Mouse (Mus musculus) 3T3-L1 (cell line): ENCODE data around the gene Mccc2.
A peak's percentile ranks its signal among the peaks of the same experiment; 100 is the strongest.

ENCODE experiments used
- DNase-seq: peaks from one replicate; pipeline ENCODE4 v3.0.0-alpha.2; 2015; ENCODE audit warnings: low read depth, low spot score

Gene Mccc2

DNA sequence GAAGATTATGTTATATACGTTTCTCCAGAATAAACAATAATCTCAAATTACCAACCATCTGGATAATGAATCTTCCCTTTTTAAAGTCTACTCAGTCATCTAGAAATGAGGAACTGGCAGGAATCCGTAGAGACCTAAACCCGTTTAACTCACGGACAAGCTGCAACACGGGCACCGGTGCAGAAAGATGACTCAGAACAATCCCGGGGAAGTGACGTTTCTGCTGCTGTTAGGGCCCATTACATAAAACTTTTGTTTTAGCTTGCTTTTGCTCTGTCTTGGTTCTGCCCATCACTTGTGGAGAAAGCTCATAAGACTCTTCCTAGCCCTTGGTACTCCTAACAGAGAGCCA, 76.1 kb downstream of the Mccc2 start:
- DNase-seq = no peak

DNA sequence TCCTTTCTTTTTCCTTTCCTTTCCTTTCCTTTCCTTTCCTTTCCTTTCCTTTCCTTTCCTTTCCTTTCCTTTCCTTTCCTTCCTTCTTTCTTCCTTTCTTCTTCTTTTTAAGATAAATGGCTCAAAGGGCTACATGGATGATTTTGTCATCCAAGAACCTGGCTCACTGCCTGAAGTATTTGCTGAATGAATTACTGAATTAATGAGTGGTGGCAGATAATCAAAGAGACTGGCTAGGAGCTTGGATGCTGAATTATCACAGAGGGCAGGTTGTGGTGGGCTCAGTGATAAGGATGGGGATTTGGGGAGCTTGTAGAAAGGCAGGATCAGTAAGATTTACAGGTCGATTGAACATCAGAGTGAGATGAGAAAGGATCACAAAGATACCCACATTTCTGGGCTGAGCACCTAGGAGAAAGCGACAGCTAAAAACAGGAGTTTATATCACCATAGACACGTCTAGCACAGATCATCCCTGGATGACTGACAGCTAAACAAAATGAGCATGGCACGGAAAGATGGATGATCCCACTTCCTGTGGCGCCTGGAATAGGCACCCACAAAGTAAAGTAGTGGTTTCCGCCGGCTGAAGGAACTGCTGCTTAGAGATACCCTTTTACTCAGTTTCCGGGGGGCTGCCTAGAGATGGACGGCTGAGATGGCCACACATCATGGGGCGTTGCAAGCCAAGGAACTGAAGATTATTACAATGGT, 76.7 kb downstream of the Mccc2 start:
- no peak for DNase-seq

DNA sequence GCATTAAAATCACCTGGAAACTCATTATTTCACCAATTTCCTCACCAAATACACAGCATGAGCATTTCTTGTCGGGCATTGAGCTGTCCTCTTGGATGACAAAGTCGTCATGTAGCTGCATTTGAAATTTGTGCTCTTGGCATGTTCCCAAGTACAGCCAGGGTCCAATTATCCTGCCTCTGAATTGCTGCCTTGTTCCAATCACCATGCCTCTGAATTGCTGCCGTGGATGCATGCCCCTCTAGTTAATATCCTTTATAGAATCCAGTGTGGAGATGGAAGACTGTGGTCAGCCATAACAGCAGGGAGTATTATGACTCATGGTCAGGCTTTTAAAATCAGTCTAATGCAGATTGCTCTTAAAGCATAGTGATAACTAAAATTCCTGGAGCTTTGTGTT, 77.7 kb downstream of the Mccc2 start:
- DNase-seq = peak; percentile 31

DNA sequence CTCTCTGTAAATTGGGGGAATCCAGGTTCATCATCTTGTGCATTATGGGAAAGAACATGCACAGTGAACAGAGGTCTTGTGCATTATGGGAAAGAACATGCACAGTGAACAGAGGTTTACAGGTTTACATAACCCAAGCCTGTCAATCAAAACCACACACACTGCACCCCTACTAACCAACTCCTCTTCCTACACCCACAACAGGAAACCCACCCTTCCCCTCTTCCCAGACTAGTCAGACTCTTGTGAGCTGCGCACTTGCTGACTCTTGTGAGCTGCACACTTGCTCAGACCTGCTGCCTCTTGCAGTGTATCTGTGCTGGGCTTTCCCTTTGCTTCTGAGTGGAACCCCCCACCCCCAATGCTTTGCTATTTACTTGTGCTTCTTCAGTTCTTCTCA, 83.0 kb downstream of the Mccc2 start:
- no peak for DNase-seq

DNA sequence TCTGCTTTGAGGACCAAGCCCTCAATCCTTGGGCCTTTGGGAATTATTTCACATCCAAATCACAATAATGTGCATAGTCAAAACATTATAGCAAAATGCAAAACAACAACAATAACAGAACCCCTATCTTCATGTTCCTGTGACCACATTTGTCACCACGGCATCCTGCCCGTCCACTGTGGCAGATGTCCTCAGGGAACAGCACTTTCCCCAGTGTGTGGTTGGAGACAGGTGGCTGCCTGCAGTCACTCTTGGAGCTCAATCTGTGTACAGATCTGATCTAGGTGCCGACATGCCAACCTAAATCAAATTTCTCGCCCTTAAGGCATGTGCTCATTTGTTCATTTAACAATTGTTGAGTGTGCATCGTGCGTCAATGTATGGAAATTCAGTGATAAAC, 83.9 kb downstream of the Mccc2 start:
- DNase-seq = no peak

DNA sequence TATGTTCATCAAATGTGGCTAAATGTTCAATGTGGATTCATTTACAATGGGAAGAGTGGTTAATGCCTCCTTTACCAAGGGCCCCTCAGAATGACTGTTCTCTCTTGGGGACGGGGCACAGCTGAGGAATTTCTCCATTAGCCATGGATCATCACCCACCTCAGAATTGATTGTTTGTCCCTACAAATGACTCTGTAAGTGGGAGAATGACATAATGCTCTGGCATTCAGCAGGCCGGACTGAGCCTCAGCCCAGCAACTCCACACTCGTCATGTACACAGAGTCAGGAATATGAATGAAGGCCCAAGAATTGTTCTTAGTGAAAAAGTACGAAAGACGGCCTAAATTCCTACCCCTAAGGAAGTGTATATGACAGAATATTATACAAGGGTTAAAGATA, 89.2 kb downstream of the Mccc2 start:
- peak; percentile 9 for DNase-seq

DNA sequence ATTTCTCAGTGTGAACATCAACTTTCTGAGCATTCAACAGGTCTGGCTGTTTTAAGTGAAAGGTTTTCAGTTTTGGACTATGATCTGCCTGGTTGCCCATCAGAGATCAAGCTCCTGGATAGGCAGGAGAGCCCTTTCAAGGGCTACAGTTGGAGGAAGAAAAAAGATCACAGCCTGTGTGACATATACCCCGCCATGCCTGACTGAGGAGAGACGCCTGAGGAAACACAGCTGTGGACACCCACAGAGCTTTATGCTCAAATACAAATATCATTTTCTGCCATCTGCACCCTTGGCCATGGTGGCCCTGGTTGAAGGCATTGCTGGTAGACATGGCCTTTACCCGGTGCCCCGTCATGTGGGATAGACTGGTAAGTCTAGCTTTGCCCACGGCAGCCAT, 99.8 kb downstream of the Mccc2 start:
- DNase-seq = no peak

DNA sequence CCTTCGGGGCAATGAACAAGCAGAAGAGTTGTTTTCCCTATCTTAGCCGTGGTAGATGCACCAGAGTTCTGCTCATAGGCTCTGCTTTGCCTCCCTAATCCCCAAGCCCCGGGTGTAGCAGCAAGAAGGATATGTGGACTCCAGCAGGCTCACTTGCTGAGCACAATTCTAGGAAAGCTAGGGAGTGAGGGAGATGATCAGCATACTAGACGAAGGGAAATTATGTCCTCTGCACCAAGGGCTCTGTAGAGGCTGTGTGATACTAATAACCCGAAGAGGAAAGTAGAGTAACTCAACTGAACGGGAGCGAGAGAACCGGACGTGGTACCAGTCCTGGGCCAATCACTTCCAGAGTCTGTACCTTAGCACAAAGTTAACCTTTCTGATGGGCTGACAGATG, 114.5 kb downstream of the Mccc2 start, which contains the start of gene Cartpt:
Gene Cartpt (minus strand): TSS at position 127 of the 400 bp plus-strand sequence.
- DNase-seq = no peak

DNA sequence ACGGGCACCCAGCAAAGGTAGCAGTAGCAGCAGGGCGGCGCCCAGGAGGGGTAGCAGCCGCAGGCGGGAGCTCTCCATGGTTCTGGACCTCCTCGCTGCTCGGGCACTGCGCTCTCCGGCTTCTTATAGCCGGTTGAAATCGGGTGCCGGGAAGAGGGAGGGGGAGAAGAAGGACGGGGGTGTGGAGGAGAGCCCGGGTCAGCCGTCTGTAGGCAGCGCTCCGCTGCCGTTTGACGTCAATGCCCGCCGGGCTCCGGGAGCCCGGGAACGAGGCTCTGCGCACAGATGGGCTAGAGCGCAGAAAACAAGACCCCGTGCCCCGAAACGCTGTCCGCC, 114.9 kb downstream of the Mccc2 start:
- DNase-seq = no peak

DNA sequence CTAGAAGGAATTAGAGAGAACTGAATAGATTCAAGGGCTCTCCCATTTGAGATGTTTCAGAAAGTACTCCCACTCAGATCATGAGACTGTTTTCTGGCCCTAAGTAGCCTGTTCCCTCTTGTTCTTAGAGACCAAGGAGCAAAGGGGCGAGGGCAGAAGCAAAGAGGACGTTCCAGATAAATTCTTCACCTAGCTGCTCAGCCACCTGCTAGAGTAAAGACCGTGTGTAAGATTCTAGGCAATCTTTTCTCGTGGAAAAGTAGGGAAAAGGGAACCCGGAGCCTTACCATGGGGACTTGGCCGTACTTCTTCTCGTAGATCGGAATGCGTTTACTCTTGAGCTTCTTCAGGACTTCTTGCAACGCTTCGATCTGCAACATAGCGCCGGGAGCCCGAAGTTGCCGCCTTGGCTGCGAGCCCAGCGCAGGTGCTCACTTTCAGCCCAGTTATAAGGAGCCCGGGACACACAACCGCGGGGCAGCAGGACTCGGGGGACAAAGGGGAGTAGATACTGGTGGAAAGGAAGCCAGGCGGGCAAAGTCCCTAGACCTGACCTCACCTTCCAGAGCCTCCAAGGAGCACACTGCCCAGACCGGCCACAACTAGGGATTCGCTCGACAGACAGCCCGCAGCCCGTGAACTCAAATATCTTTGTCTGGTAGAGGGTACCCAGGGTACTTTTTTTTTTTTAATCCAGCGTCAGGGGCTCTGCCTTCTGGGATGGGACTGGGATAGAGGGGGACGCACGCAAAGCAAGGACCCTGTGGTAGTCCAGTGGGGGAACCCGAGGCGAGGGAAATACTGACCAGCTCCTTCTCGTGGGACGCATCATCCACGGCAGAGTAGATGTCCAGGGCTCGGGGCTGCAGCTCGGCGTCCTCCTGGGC, 115.5 kb downstream of the Mccc2 start:
- DNase-seq = no peak

DNA sequence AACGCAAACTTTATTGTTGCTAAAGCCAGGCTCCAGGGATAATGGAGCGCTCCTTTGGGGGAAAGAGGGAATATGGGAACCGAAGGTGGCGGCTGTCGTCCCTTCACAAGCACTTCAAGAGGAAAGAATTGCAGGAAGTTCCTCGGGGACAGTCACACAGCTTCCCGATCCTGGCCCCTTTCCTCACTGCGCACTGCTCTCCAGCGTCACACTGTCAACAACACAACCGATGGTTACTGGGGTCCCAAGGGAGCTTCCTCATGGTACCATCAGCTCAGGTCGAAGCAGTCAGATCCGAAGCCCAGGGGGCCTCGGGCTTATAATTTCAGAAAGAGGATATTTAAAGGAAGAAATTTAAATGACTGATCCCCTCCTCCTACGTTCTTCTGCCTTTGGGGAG, 116.6 kb downstream of the Mccc2 start:
- no peak for DNase-seq
